Mouse (Mus musculus) liver, embryonic 14.5 days (tissue): ENCODE results near the gene Mif4gd.

Source experiments
- CTCF ChIP-seq: IDR thresholded peaks from 2 replicates; pipeline ENCODE4 v1.5.1; 2016; ENCODE audit warnings: antibody characterized with exemption, low read depth, control low read depth
- EP300 ChIP-seq: IDR thresholded peaks from 2 replicates; pipeline ENCODE4 v1.6.1; 2016; ENCODE audit warnings: antibody characterized with exemption, low read depth

DNA sequence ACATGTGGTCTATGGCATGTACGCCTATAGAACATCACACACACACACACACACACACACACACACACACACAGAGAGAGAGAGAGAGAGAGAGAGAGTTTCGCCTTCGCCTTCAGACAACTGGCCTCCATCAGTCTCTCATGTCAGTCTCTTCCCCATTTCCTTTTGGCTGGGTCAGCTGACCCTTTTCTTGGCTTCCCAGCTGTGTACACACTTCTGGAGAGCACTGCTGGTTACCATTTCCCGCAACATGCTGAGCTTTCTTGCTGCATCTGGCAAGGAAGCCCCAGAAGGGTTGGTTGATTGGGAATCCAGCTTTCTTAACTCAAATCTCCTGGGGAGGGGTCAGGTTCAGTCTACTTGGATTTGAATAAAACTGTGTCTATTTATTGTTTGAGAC lies 21.3 kb upstream of the Mif4gd start:
- TF ChIP-seq CTCF, result no peak
- TF ChIP-seq EP300, result no peak
